Mouse (Mus musculus): Measurements from ENCODE around the gene Rps19bp1.

The Rps19bp1 gene

GRCm38 (mm10) chr15:80256656-80257601, 7.2 kb downstream of the Rps19bp1 start:
- no peak for DNase-seq (ENCODE audit: low read depth, low spot score)

DNA sequence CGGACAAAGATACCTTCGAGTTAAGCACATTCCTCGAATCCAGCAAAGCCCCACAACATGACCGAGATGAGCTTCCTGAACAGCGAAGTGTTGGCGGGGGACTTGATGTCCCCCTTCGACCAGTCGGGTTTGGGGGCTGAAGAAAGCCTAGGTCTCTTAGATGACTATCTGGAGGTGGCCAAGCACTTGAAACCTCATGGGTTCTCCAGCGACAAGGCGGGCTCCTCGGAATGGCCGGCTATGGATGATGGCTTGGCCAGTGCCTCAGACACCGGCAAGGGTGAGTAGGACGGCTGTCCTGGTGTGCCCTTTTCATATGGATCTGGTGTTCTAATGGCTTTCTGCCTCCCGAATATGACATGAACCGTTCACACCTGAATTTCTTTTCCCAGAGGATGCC, 7.9 kb downstream of the Rps19bp1 start:
- no peak for DNase-seq (ENCODE audit: low read depth, low spot score)

GRCm38 (mm10) chr15:80255646-80256121, 8.4 kb downstream of the Rps19bp1 start:
- peak; percentile 81 for DNase-seq (ENCODE audit: low read depth, low spot score)

- DNase-seq (ENCODE audit: low read depth, low spot score) = peak; percentile 98
Measured at GRCm38 (mm10) chr15:80254847-80255645, 9.1 kb downstream of the Rps19bp1 start, which contains the start of gene Atf4. Gene Atf4 (plus strand): TSS chr15:80255184.

DNA sequence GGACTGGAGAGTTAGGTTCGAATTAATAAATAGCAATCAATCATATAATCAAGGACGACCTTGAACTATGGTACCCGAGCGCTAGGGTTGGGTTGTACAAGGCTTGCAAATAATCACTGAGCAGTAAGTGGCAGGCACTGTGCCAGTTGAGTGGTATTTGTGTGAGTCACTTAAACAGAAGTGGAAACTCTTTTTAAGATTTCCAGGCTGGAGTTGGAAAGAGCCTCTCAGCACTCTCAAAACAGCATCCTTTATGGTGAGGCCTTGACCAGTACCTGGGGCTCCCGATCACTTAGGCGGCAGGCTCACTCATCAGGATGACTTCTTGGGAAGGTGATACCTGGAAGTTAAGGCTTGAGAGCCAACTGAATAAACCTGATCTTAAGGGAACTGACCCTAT, 9.9 kb downstream of the Rps19bp1 start:
- no peak for DNase-seq (ENCODE audit: low read depth, low spot score)

- DNase-seq (ENCODE audit: low read depth, low spot score) = no peak
Measured at GRCm38 (mm10) chr15:80253530-80253929, 10.6 kb downstream of the Rps19bp1 start.

- no peak for DNase-seq (ENCODE audit: low read depth, low spot score)
Measured at GRCm38 (mm10) chr15:80250586-80250985, 13.5 kb downstream of the Rps19bp1 start.

GRCm38 (mm10) chr15:80249672-80250071, 14.4 kb downstream of the Rps19bp1 start:
- no peak for DNase-seq (ENCODE audit: low read depth, low spot score)

GRCm38 (mm10) chr15:80248596-80248995, 15.5 kb downstream of the Rps19bp1 start:
- DNase-seq (ENCODE audit: low read depth, low spot score) = no peak

DNA sequence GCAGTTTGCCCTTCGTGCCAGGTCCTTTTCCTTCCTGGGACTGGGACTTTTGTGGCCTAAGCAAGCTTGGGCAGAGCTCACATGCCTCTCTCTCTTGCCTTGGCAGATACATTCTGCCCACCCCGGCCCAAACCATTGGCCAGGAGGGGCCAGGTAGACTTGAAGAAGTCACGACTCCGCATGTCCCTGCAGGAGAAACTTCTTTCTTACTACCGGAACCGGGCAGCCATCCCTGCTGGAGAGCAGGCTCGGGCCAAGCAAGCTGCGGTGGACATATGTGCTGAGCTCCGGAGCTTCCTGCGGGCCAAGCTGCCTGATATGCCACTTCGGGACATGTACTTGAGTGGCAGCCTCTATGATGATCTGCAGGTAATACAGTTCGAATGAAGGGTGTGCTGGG, 16.0 kb downstream of the Rps19bp1 start:
- no peak for DNase-seq (ENCODE audit: low read depth, low spot score)

DNA sequence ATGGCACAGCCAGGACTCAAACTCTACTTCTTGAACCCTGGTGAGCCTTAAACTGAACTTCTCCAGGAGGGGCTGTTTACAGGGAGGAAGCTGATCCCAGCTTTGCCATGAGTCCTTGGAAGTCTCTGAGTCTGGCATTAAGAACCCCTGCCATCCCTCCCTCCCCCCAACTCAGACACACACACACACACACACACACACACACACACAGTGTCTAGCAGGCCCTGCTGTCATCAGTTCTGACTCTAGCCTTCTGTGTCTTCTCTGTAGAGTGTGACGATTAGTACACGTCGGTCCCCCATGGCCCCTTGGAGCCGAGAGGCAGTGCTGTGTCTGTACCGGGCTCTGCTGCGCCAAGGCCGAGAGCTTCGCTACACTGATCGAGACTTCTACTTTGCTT, 28.6 kb downstream of the Rps19bp1 start, which contains the start of gene AC140267.1:
AC140267.1 (plus strand) TSS at position 301 of the 400 bp plus-strand sequence.
- DNase-seq (ENCODE audit: low read depth, low spot score) = no peak

GRCm38 (mm10) chr15:80233733-80234509, 30.2 kb downstream of the Rps19bp1 start, which contains the start of gene Mief1:
Gene Mief1 (plus strand): TSS chr15:80234018.
- peak; percentile 93 for DNase-seq (ENCODE audit: low read depth, low spot score)

DNA sequence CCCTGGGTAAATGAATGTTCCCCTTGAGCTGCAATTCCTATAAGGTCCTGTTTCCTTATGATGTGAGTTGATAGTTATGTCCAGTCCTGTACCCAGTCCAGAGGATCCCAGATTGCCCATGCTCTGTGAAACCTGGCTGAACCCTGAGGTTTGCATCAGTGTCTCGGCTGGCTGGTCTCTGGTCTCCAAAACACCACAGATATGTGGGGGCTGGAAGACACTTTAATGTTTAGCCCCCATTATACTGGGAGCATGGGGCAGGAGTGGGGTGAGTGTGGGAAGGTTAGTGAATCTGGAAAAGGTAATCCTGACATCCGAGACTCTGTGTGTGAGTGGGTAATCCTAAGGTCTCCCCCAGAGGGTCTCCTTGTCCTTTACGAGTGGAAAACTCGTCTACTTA, 31.1 kb downstream of the Rps19bp1 start:
- DNase-seq (ENCODE audit: low read depth, low spot score) = no peak

DNA sequence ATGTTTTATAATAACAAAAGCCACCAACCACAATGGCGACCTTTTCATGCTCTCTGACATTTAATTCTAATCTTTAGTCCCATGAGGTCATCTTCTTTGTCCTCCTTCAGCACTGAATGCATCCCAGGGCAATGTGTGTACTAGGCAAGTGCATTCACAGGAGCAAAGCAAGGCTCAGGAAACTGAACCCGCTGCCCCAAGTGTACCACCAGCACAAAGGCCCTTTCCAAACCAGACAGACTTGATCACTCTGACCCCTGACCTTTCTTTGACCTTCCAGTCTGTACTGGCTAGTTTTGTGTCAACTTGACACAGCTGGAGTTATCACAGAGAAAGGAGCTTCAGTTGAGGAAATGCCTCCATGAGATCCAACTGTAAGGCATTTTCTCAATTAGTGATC, 31.8 kb downstream of the Rps19bp1 start:
- no peak for DNase-seq (ENCODE audit: low read depth, low spot score)

- DNase-seq (ENCODE audit: low read depth, low spot score) = no peak
Measured at GRCm38 (mm10) chr15:80228071-80228800, 35.9 kb downstream of the Rps19bp1 start.

GRCm38 (mm10) chr15:80225796-80226195, 38.3 kb downstream of the Rps19bp1 start:
- DNase-seq (ENCODE audit: low read depth, low spot score) = peak; percentile 71

- peak; percentile 72 for DNase-seq (ENCODE audit: low read depth, low spot score)
Measured at GRCm38 (mm10) chr15:80225208-80225607, 38.9 kb downstream of the Rps19bp1 start.

- DNase-seq (ENCODE audit: low read depth, low spot score) = no peak
Measured at GRCm38 (mm10) chr15:80223751-80224150, 40.4 kb downstream of the Rps19bp1 start.

DNA sequence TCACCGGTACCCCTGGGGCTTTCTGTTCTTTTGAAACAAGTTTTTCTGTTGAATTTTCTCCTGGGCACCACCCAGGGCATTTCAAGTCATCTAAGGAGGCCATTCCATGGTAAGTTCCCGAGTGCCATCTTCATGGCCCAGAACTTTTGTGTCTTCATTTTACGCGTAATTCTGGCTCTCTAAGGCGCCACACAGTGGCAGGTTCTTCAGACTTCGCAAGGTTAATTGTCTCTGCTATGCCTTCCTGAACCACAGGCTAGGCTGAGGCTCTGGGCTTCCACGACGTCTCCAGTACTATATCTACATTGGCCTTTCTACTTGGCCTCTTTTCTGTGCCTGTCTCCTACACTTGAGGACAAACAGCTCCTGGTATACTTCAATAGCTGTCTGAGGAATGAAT, 43.1 kb downstream of the Rps19bp1 start:
- DNase-seq (ENCODE audit: low read depth, low spot score) = no peak

All from retina, postnatal 7 days (tissue).